Mouse (Mus musculus): Measurements from ENCODE around the gene Fam155a. TPM values are rescaled to one million over a fixed set of nuclear protein-coding genes. Genes with fewer than 3 reads are reported as not detected.
"Not testable (repeated sequence)": the region's sequence is repeated elsewhere in the genome, so short reads cannot be mapped to it uniquely, and the experiment has no call there.

The Fam155a gene
- polyA plus RNA-seq (2016; fragmentation: Nextera tagmentation; extraction: Ambion mirVana) = 10.8 and 12.6 TPM in 2 replicates

GRCm38 (mm10) chr8:9770999-9771605 is at the start of gene Fam155a:
Gene Fam155a, minus strand, starts transcription at chr8:9771161.
- Histone ChIP-seq H3K27ac (peak within 1 kb of the TSS; percentile 89), H3K9ac (peak within 1 kb of the TSS; percentile 79), H3K9me3 (replicated peaks) (no peaks in the 10 kb centered on the region), H3K4me2 (replicated peaks) (peak within 1 kb of the TSS; percentile 87), H3K27me3 (peaks cover 21% of the 10 kb centered on the region), H3K36me3 (no peaks in the 10 kb centered on the region), H3K4me3 (peak within 1 kb of the TSS; percentile 68), H3K4me1 (peaks cover 8% of the 10 kb centered on the region)
- peak; percentile 80 for ATAC-seq (ENCODE audit: low FRiP score)
- 0% methylated on average over 16 of the region's 29 CpGs for WGBS

- Histone ChIP-seq H3K36me3 (no peaks in the 10 kb centered on the region), H3K4me3 (no peak overlapping the region), H3K27me3 (no peaks in the 10 kb centered on the region), H3K4me2 (replicated peaks) (no peak overlapping the region), H3K9ac (no peak overlapping the region), H3K4me1 (no peaks in the 10 kb centered on the region; the same call in 1 of the 2 replicates), H3K27ac (no peak overlapping the region), H3K9me3 (replicated peaks) (no peaks in the 10 kb centered on the region)
- WGBS = 74% methylated on average over 8 of the region's 8 CpGs
- ATAC-seq (ENCODE audit: low FRiP score) = no peak
Measured at GRCm38 (mm10) chr8:9813273-9813946, 42.4 kb upstream of the Fam155a start.

GRCm38 (mm10) chr8:9810955-9811530 is 40.1 kb upstream of the Fam155a start:
- H3K27me3 ChIP-seq = no peaks in the 10 kb centered on the region
- H3K4me2 ChIP-seq (replicated peaks) = no peak overlapping the region
- no peaks in the 10 kb centered on the region for H3K4me1 ChIP-seq
- H3K27ac ChIP-seq = no peak overlapping the region
- H3K36me3 ChIP-seq = no peaks in the 10 kb centered on the region
- no peak overlapping the region for H3K9ac ChIP-seq
- 78% methylated on average over 12 of the region's 12 CpGs for WGBS
- no peaks in the 10 kb centered on the region for H3K9me3 ChIP-seq (replicated peaks)
- H3K4me3 ChIP-seq = no peak overlapping the region
- ATAC-seq (ENCODE audit: low FRiP score) = no peak

GRCm38 (mm10) chr8:9808596-9808995 is 37.6 kb upstream of the Fam155a start:
- Histone ChIP-seq H3K27me3 (no peaks in the 10 kb centered on the region), H3K4me2 (replicated peaks) (no peak overlapping the region), H3K36me3 (no peaks in the 10 kb centered on the region), H3K27ac (no peak overlapping the region), H3K9me3 (replicated peaks) (no peaks in the 10 kb centered on the region), H3K4me1 (peaks cover 4% of the 10 kb centered on the region; the same call in 1 of the 2 replicates), H3K4me3 (no peak overlapping the region), H3K9ac (no peak overlapping the region)
- ATAC-seq (ENCODE audit: low FRiP score) = no peak
- 86% methylated on average over 9 of the region's 9 CpGs for WGBS

GRCm38 (mm10) chr8:9805676-9806075 is 34.7 kb upstream of the Fam155a start:
- H3K4me2 ChIP-seq (replicated peaks) = no peak overlapping the region
- H3K4me3 ChIP-seq = no peak overlapping the region
- H3K36me3 ChIP-seq = no peaks in the 10 kb centered on the region
- WGBS = 66% methylated on average over 1 of the region's 1 CpGs
- no peak for ATAC-seq (ENCODE audit: low FRiP score)
- no peaks in the 10 kb centered on the region for H3K9me3 ChIP-seq (replicated peaks)
- H3K9ac ChIP-seq = no peak overlapping the region
- no peak overlapping the region for H3K27ac ChIP-seq
- H3K27me3 ChIP-seq = no peaks in the 10 kb centered on the region
- peaks cover 4% of the 10 kb centered on the region; the same call in 1 of the 2 replicates for H3K4me1 ChIP-seq

GRCm38 (mm10) chr8:9800346-9800745 is 29.4 kb upstream of the Fam155a start:
- not testable (repeated sequence) for H3K36me3 ChIP-seq; H3K4me2 ChIP-seq (replicated peaks); H3K27me3 ChIP-seq; H3K4me1 ChIP-seq; H3K4me3 ChIP-seq; H3K27ac ChIP-seq; H3K9ac ChIP-seq; H3K9me3 ChIP-seq (replicated peaks); ATAC-seq (ENCODE audit: low FRiP score)
- WGBS = 93% methylated on average over 7 of the region's 11 CpGs

GRCm38 (mm10) chr8:9799923-9800322 is 29.0 kb upstream of the Fam155a start:
- no peak for ATAC-seq (ENCODE audit: low FRiP score)
- no peaks in the 10 kb centered on the region for H3K36me3 ChIP-seq
- no peaks in the 10 kb centered on the region for H3K4me1 ChIP-seq
- no peak overlapping the region for H3K4me2 ChIP-seq (replicated peaks)
- no peak overlapping the region for H3K27ac ChIP-seq
- H3K4me3 ChIP-seq = no peak overlapping the region
- no peaks in the 10 kb centered on the region for H3K27me3 ChIP-seq
- no peak overlapping the region for H3K9ac ChIP-seq
- WGBS = 84% methylated on average over 11 of the region's 11 CpGs
- no peaks in the 10 kb centered on the region for H3K9me3 ChIP-seq (replicated peaks)

- Histone ChIP-seq H3K36me3 (no peaks in the 10 kb centered on the region), H3K9me3 (replicated peaks) (no peaks in the 10 kb centered on the region), H3K27ac (no peak overlapping the region), H3K9ac (no peak overlapping the region), H3K4me3 (no peak overlapping the region), H3K27me3 (no peaks in the 10 kb centered on the region), H3K4me1 (no peaks in the 10 kb centered on the region), H3K4me2 (replicated peaks) (no peak overlapping the region)
- WGBS = 82% methylated on average over 8 of the region's 8 CpGs
- ATAC-seq (ENCODE audit: low FRiP score) = no peak
Measured at GRCm38 (mm10) chr8:9797514-9797913, 26.6 kb upstream of the Fam155a start.

GRCm38 (mm10) chr8:9795724-9796123 is 24.8 kb upstream of the Fam155a start:
- Histone ChIP-seq H3K27me3 (no peaks in the 10 kb centered on the region), H3K36me3 (no peaks in the 10 kb centered on the region), H3K9ac (no peak overlapping the region), H3K9me3 (replicated peaks) (no peaks in the 10 kb centered on the region), H3K4me2 (replicated peaks) (no peak overlapping the region), H3K4me1 (no peaks in the 10 kb centered on the region), H3K27ac (no peak overlapping the region), H3K4me3 (no peak overlapping the region)
- WGBS = 89% methylated on average over 6 of the region's 6 CpGs
- ATAC-seq (ENCODE audit: low FRiP score) = no peak

GRCm38 (mm10) chr8:9793351-9793750 is 22.4 kb upstream of the Fam155a start:
- 64% methylated on average over 9 of the region's 9 CpGs for WGBS
- Histone ChIP-seq H3K9ac (no peak overlapping the region), H3K4me3 (no peak overlapping the region), H3K4me2 (replicated peaks) (no peak overlapping the region), H3K36me3 (no peaks in the 10 kb centered on the region), H3K4me1 (no peaks in the 10 kb centered on the region), H3K9me3 (replicated peaks) (no peaks in the 10 kb centered on the region), H3K27me3 (no peaks in the 10 kb centered on the region), H3K27ac (no peak overlapping the region)
- no peak for ATAC-seq (ENCODE audit: low FRiP score)

- no peak for ATAC-seq (ENCODE audit: low FRiP score)
- Histone ChIP-seq H3K4me2 (replicated peaks) (no peak overlapping the region), H3K27ac (no peak overlapping the region), H3K4me3 (no peak overlapping the region), H3K36me3 (no peaks in the 10 kb centered on the region), H3K4me1 (no peaks in the 10 kb centered on the region), H3K9ac (no peak overlapping the region), H3K27me3 (no peaks in the 10 kb centered on the region), H3K9me3 (replicated peaks) (no peaks in the 10 kb centered on the region)
- WGBS = 86% methylated on average over 10 of the region's 10 CpGs
Measured at GRCm38 (mm10) chr8:9780332-9780731, 9.4 kb upstream of the Fam155a start.

- no peak overlapping the region for H3K27ac ChIP-seq
- H3K4me3 ChIP-seq = no peak overlapping the region
- no peaks in the 10 kb centered on the region for H3K4me1 ChIP-seq
- H3K4me2 ChIP-seq (replicated peaks) = no peak overlapping the region
- peaks cover 4% of the 10 kb centered on the region; the same call in 1 of the 2 replicates for H3K27me3 ChIP-seq
- ATAC-seq (ENCODE audit: low FRiP score) = no peak
- WGBS = 64% methylated on average over 8 of the region's 8 CpGs
- H3K9ac ChIP-seq = no peak overlapping the region
- H3K9me3 ChIP-seq (replicated peaks) = no peaks in the 10 kb centered on the region
- no peaks in the 10 kb centered on the region for H3K36me3 ChIP-seq
Measured at GRCm38 (mm10) chr8:9778148-9778547, 7.2 kb upstream of the Fam155a start.
